ENCODE assay signal across 10 mouse cellular contexts in the genomic region with DNA sequence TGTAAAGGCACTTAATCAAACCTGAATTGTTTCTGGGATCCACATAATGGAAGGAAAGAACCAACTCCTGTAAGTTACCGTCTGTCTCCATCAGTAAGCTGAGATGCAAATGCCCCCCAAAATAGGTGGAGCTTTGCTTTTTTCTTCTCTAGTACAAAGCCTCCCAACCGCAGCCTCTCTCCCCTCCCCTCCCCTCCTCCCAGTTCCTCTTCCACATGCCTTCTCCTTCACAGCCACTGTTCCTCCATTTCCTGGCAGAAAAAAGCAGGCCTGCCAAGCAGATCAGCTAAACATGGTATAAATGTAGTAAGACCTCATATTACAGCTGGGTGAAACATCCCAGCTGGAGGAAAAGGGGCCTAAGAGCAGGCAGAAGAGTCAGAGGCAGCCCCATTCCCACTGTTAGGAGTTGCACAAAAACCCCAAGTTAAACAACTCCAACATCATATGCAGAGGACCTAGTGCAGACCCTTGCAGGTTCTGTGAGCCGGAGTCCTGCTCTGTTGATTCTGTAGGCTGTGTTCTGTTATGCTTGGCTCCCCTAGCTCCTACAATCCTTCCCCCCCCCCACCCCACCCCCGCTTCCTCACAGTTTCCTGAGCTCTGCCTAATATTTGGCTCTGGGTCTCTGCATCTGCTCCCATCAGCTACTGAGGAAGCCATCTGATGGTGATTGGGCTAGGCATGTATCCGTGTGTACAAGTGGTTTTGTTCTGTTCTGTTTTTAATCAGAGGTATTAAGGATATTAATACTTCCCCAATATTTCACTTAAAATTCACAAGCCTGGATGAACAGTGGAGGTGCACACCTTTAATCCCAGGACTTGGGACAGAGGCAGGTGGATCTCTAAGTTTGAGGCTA. TPM values are rescaled to one million over a fixed set of nuclear protein-coding genes. Genes with fewer than 3 reads are reported as not detected.
DNase-seq lines count a peak whose midpoint lies in the region; ATAC-seq and TF ChIP-seq lines count a peak whose summit lies in the region.
"Had no signal": no experiment of that assay in that cellular context is flagged by ENCODE, and none has a peak within 500 bp of the region (broad histone marks: within the 10 kb centered on the region; RNA-seq: fewer than 3 reads in every experiment).

No protein-coding gene starts in this region.

- no peaks in the 10 kb centered on the region for H3K9me3 ChIP-seq in kidney, embryonic 16.5 days (ENCODE audit: low read length)
- no peaks in the 10 kb centered on the region for H3K9me3 ChIP-seq in heart, postnatal 0 days (replicated peaks; ENCODE audit: control insufficient read depth, low read length)

- no peak for DNase-seq in kidney, postnatal 36 days
- DNase-seq in A20 (ENCODE audit: low read depth, low spot score), result peak; percentile 68
- peak; percentile 9 for DNase-seq in Muller cell, postnatal 12 days (ENCODE audit: inconsistent ontology term)
- peak; percentile 30 for DNase-seq in heart, postnatal 0 days (ENCODE audit: low spot score)
- DNase-seq in cerebellum, postnatal 14 days, result no peak
- DNase-seq in spleen, postnatal 4 days (ENCODE audit: low spot score in 2 of 2), result no peak
- DNase-seq in frontal cortex, postnatal 10 days (ENCODE audit: low spot score in 2 of 2), result no peak
- DNase-seq: kidney, postnatal 25 days; thymus, postnatal 25 days had no signal

- H3K4me1 ChIP-seq in kidney, embryonic 16.5 days (ENCODE audit: insufficient read depth, low read length), result no peaks in the 10 kb centered on the region
- H3K4me1 ChIP-seq in heart, postnatal 0 days (ENCODE audit: control insufficient read depth, insufficient read depth), result no peaks in the 10 kb centered on the region

- TF ChIP-seq CTCF in heart, postnatal 0 days (IDR thresholded peaks at IDR 0.05; ENCODE audit: low read depth), result no peak

- peaks cover 60% of the 10 kb centered on the region for H3K36me3 ChIP-seq in kidney, embryonic 16.5 days (ENCODE audit: insufficient read depth, low read length)
- peaks cover 70% of the 10 kb centered on the region for H3K36me3 ChIP-seq in heart, postnatal 0 days (replicated peaks; ENCODE audit: control insufficient read depth, insufficient read depth, low read length)

- no peaks in the 10 kb centered on the region for H3K27me3 ChIP-seq in kidney, embryonic 16.5 days (ENCODE audit: insufficient read depth, low read length)
- no peaks in the 10 kb centered on the region for H3K27me3 ChIP-seq in heart, postnatal 0 days (ENCODE audit: control insufficient read depth, insufficient read depth, low read length)

- no peak overlapping the region for H3K4me3 ChIP-seq in kidney, embryonic 16.5 days (ENCODE audit: low read length)
- H3K4me3 ChIP-seq in heart, postnatal 0 days (ENCODE audit: low read depth, low read length), result no peak overlapping the region

- H3K4me2 ChIP-seq in kidney, embryonic 16.5 days (replicated peaks; ENCODE audit: low read depth, low read length), result no peak overlapping the region
- H3K4me2 ChIP-seq in heart, postnatal 0 days (ENCODE audit: low read depth, low read length), result no peak overlapping the region

- no peak for TF ChIP-seq EP300 in heart, postnatal 0 days (IDR thresholded peaks at IDR 0.05; ENCODE audit: low read depth)

- ATAC-seq in kidney, embryonic 16.5 days (ENCODE audit: low FRiP score, low TSS enrichment), result no peak; the same call in 1 of the 2 replicates
- ATAC-seq in heart, postnatal 0 days (ENCODE audit: insufficient read depth, low read depth), result peak; percentile 73

- WGBS in kidney, embryonic 16.5 days, result 60% methylated on average over 5 of the region's 5 CpGs
- 60% methylated on average over 5 of the region's 5 CpGs for WGBS in heart, postnatal 0 days

- H3K9ac ChIP-seq in kidney, embryonic 16.5 days (replicated peaks; ENCODE audit: low read length), result no peak overlapping the region
- H3K9ac ChIP-seq in heart, postnatal 0 days (replicated peaks; ENCODE audit: low read depth, low read length), result no peak overlapping the region

- 0 out of 2 replicates have a peak overlapping the region, but pooled peaks have one; percentile 29 for H3K27ac ChIP-seq in kidney, embryonic 16.5 days (ENCODE audit: low read length)
- H3K27ac ChIP-seq in heart, postnatal 0 days (ENCODE audit: low read depth), result peak overlapping the region; percentile 54; the same call in 1 of the 2 replicates

RNA-seq across cellular contexts. Expression of gene Pkd1, which starts 34.2 kb away (rescaled TPM):
- 22.5 and 24.3 TPM in 2 replicates for polyA plus RNA-seq in kidney, embryonic 16.5 days (2015; fragmentation: Nextera tagmentation; extraction: Ambion mirVana)
- total RNA-seq in heart, postnatal 0 days (2014; rRNA removed; ENCODE audit: low replicate concordance), result 44.5 and 57.5 TPM in 2 replicates
- polyA plus RNA-seq in heart, postnatal 0 days (2015; fragmentation: Nextera tagmentation; extraction: Ambion mirVana), result 7.1 and 9.8 TPM in 2 replicates

RNA-seq across cellular contexts. Expression of gene Tsc2, which starts 48.6 kb away (rescaled TPM):
- 72.8 and 77.0 TPM in 2 replicates for polyA plus RNA-seq in kidney, embryonic 16.5 days (2015; fragmentation: Nextera tagmentation; extraction: Ambion mirVana)
- 55.4 and 88.7 TPM in 2 replicates for total RNA-seq in heart, postnatal 0 days (2014; rRNA removed; ENCODE audit: low replicate concordance)
- polyA plus RNA-seq in heart, postnatal 0 days (2015; fragmentation: Nextera tagmentation; extraction: Ambion mirVana), result 29.2 and 34.4 TPM in 2 replicates

RNA-seq across cellular contexts. Expression of gene Nthl1, which starts 48.6 kb away (rescaled TPM):
- 23.1 TPM in 2 replicates for polyA plus RNA-seq in kidney, embryonic 16.5 days (2015; fragmentation: Nextera tagmentation; extraction: Ambion mirVana)
- total RNA-seq in heart, postnatal 0 days (2014; rRNA removed; ENCODE audit: low replicate concordance), result 3.7 and 10.0 TPM in 2 replicates
- 5.7 and 7.3 TPM in 2 replicates for polyA plus RNA-seq in heart, postnatal 0 days (2015; fragmentation: Nextera tagmentation; extraction: Ambion mirVana)

RNA-seq across cellular contexts. Expression of gene Rab26, which starts 49.8 kb away (rescaled TPM):
- 2.8 and 3.0 TPM in 2 replicates for polyA plus RNA-seq in kidney, embryonic 16.5 days (2015; fragmentation: Nextera tagmentation; extraction: Ambion mirVana)
- 0.27 TPM in 1 of 2 replicates, not detected in the other for total RNA-seq in heart, postnatal 0 days (2014; rRNA removed; ENCODE audit: low replicate concordance)
- polyA plus RNA-seq in heart, postnatal 0 days (2015; fragmentation: Nextera tagmentation; extraction: Ambion mirVana), result 0.46 and 0.54 TPM in 2 replicates

RNA-seq across cellular contexts. Expression of gene Traf7, which starts 56.1 kb away (rescaled TPM):
- 102 and 113 TPM in 2 replicates for polyA plus RNA-seq in kidney, embryonic 16.5 days (2015; fragmentation: Nextera tagmentation; extraction: Ambion mirVana)
- total RNA-seq in heart, postnatal 0 days (2014; rRNA removed; ENCODE audit: low replicate concordance), result 206 and 281 TPM in 2 replicates
- polyA plus RNA-seq in heart, postnatal 0 days (2015; fragmentation: Nextera tagmentation; extraction: Ambion mirVana), result 46.0 and 48.9 TPM in 2 replicates

Comparison
In these comparisons a context has a peak if more than half of its experiments do, and no peak if none do; other contexts are left out.
1. DNase-seq: peak in A20 (single experiment), Muller cell, postnatal 12 days (single experiment) and heart, postnatal 0 days (single experiment); none in kidney, postnatal 36 days (0 of 2), cerebellum, postnatal 14 days (0 of 2), spleen, postnatal 4 days (0 of 2) and frontal cortex, postnatal 10 days (0 of 2).